Mouse (Mus musculus): ENCODE measurements at regions not wholly inside any gene's neighbourhood (a gene's known extent, or its start where the extent isn't known, plus 50 kb on each side); places are given as distances from the start of the nearest gene placed in this dataset.

GRCm38 (mm10) chr9:30772456-30772855 is 149.8 kb downstream of the Adamts15 start:
- no peak for DNase-seq (ENCODE audit: low spot score in 2 of 2)

- no peak for DNase-seq (ENCODE audit: low spot score in 2 of 2)
These were observed 151.6 kb downstream of the Adamts15 start for GRCm38 (mm10) chr9:30770436-30771173.

- DNase-seq (ENCODE audit: low spot score in 2 of 2), result no peak
These were observed 152.9 kb downstream of the Adamts15 start for GRCm38 (mm10) chr9:30769435-30769729.

- DNase-seq (ENCODE audit: low spot score in 2 of 2), result no peak
These were observed 153.4 kb downstream of the Adamts15 start for GRCm38 (mm10) chr9:30768665-30769434.

GRCm38 (mm10) chr9:30766701-30767100 is 155.6 kb downstream of the Adamts15 start:
- DNase-seq (ENCODE audit: low spot score in 2 of 2), result no peak

- DNase-seq (ENCODE audit: low spot score in 2 of 2), result no peak
These were observed 156.1 kb downstream of the Adamts15 start for GRCm38 (mm10) chr9:30766171-30766570.

- DNase-seq (ENCODE audit: low spot score in 2 of 2), result no peak
These were observed 157.2 kb downstream of the Adamts15 start for GRCm38 (mm10) chr9:30765017-30765569.

- DNase-seq (ENCODE audit: low spot score in 2 of 2), result no peak
These were observed 159.3 kb downstream of the Adamts15 start for GRCm38 (mm10) chr9:30762913-30763312.

GRCm38 (mm10) chr9:30758121-30758520 is 164.1 kb downstream of the Adamts15 start:
- DNase-seq (ENCODE audit: low spot score in 2 of 2), result no peak

- DNase-seq (ENCODE audit: low spot score in 2 of 2), result no peak
These were observed 164.8 kb downstream of the Adamts15 start for GRCm38 (mm10) chr9:30757406-30757805.

- DNase-seq (ENCODE audit: low spot score in 2 of 2), result no peak
These were observed 165.5 kb downstream of the Adamts15 start for GRCm38 (mm10) chr9:30756796-30757195.

- no peak for DNase-seq (ENCODE audit: low spot score in 2 of 2)
These were observed 166.7 kb downstream of the Adamts15 start for GRCm38 (mm10) chr9:30755586-30755985.

- no peak for DNase-seq (ENCODE audit: low spot score in 2 of 2)
These were observed 167.4 kb downstream of the Adamts15 start for GRCm38 (mm10) chr9:30754826-30755225.

GRCm38 (mm10) chr9:30743471-30743870 is 178.8 kb downstream of the Adamts15 start:
- DNase-seq (ENCODE audit: low spot score in 2 of 2), result no peak

GRCm38 (mm10) chr9:30742471-30743098 is 179.7 kb downstream of the Adamts15 start:
- DNase-seq (ENCODE audit: low spot score in 2 of 2), result no peak

- DNase-seq (ENCODE audit: low spot score in 2 of 2), result no peak
These were observed 190.6 kb downstream of the Adamts15 start for GRCm38 (mm10) chr9:30731687-30732086.

- DNase-seq (ENCODE audit: low spot score in 2 of 2), result no peak
These were observed 198.7 kb downstream of the Adamts15 start for GRCm38 (mm10) chr9:30723364-30724070.

GRCm38 (mm10) chr9:30721861-30722260 is 200.4 kb downstream of the Adamts15 start:
- DNase-seq (ENCODE audit: low spot score in 2 of 2), result no peak

GRCm38 (mm10) chr9:30716421-30717170 is 205.7 kb downstream of the Adamts15 start:
- no peak for DNase-seq (ENCODE audit: low spot score in 2 of 2)

- no peak for DNase-seq (ENCODE audit: low spot score in 2 of 2)
These were observed 212.1 kb downstream of the Adamts15 start for GRCm38 (mm10) chr9:30710131-30710530.

All from adrenal gland, adult 18-20 months (tissue).